Mouse (Mus musculus): ENCODE data around the gene Fam222b.

GRCm38 (mm10) chr11:78113616-78114015 lies 19.2 kb downstream of the Fam222b start:
- TF ChIP-seq CTCF (IDR thresholded peaks at IDR 0.05; ENCODE audit: low read depth) (no peak), EP300 (IDR thresholded peaks at IDR 0.05; ENCODE audit: low read depth) (no peak)
